Mouse (Mus musculus): ENCODE results near the gene Hax1.

Hax1 gene

GRCm38 (mm10) chr3:89961436-89961835, 37.1 kb downstream of the Hax1 start:
- WGBS = 45% methylated on average over 4 of the region's 4 CpGs

GRCm38 (mm10) chr3:89960469-89960868, 38.1 kb downstream of the Hax1 start:
- under 1% methylated on average over 30 of the region's 30 CpGs for WGBS

DNA sequence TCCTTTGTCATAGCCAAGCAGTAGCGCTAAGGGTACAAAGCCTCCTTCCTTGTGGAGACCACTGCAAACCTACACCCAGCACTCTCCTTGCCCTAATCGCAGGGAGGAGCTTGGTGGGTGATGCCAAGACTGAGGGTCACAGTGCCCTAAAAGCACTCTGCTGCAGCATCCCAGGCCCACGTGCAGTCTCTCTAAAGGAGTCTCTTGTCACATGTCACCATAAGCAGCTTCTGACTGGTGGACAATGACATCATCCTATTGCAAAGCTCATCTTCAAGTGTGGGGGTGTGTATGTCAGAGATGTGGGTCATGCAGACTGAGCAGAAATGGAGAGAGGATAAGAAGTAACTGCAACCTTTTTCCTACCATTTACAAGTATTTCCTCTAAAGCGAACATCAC, 39.1 kb downstream of the Hax1 start:
- 29% methylated on average over 4 of the region's 4 CpGs for WGBS

- 90% methylated on average over 9 of the region's 9 CpGs for WGBS
Measured at GRCm38 (mm10) chr3:89957880-89958279, 40.7 kb downstream of the Hax1 start.

GRCm38 (mm10) chr3:89956177-89956971, 42.2 kb downstream of the Hax1 start:
- 89% methylated on average over 7 of the region's 7 CpGs for WGBS

DNA sequence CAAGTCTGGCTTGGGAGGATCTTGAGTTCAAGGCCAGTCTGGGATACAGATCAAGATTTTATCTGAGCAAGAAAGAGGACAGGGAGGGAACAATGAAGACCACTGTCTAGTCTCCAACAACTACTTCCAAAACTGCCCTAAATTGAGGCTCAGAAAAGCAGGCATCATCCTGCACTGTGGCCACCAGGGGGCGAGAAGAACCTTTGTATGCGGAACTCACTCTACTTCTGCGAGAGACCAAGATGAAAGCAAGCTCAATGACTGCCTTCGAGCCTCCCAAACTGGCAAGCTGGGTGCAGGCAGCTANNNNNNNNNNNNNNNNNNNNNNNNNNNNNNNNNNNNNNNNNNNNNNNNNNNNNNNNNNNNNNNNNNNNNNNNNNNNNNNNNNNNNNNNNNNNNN, 45.2 kb downstream of the Hax1 start:
- WGBS = 2% methylated on average over 4 of the region's 4 CpGs

DNA sequence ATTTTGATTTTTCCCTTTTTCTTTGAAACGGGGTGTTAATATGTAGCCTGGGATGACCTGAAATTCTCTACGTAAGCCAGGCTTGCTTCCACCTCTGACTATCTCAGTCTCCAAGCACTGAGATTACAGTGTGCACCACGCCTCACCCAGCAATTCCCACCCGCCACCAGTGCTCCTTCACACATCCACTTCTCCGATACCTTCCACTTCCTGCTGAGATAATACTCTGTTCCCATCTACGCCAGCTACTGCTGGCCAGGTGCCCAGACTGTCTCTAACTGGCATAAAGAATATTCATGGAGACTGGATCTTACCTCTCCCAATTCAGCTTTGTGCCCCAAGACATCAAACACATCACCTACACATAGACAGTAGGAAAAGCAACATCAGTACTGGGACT, 49.9 kb downstream of the Hax1 start:
- WGBS = 41% methylated on average over 6 of the region's 6 CpGs

GRCm38 (mm10) chr3:89948021-89948420, 50.6 kb downstream of the Hax1 start:
- 85% methylated on average over 11 of the region's 11 CpGs for WGBS
